Mouse (Mus musculus): ENCODE data around the gene Rap2a. TPM values are rescaled to one million over a fixed set of nuclear protein-coding genes. Genes with fewer than 3 reads are reported as not detected.

Rap2a gene
- total and polyA plus RNA-seq, 3 experiments, result 1.3 to 1.5 (median 1.4) TPM

DNA sequence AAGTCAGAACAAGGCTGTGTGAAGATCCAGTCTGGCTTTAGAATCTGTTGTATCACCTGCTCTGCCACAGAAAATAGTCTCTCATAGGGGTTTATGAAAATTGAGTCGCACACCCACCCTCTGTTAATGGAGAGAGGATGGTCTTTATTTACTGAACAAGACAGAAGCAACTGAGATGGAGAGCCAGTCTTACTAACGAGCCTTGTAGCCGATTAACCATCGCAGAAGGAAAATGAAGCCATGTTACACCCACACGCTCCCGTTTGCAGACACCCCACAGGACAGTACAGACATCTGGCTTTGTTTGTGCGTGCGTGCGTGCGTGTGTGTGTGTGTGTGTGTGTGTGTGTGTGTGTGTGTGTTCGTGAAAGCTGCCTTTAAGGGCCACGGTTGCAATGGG, 26.2 kb downstream of the Rap2a start:
- Histone ChIP-seq H3K4me2 (ENCODE audit: insufficient read depth, low read depth, poor library complexity, severe bottlenecking) (no peak overlapping the region), H3K79me2 (replicated peaks; ENCODE audit: control insufficient read depth, extremely low read depth, insufficient read depth, poor library complexity, severe bottlenecking) (no peaks in the 10 kb centered on the region), H3K9me3 (replicated peaks; ENCODE audit: low read length) (no peaks in the 10 kb centered on the region), H3K4me3 (replicated peaks in 1 of 3; ENCODE audit: low read depth in 2 of 3, low read length in 2 of 3, poor library complexity in 1 of 3) (no peak overlapping the region), H3K9ac (ENCODE audit: insufficient read depth, low read depth) (no peak overlapping the region), H3K4me1 (ENCODE audit: control insufficient read depth in 1 of 2, insufficient read depth in 2 of 2) (no peaks in the 10 kb centered on the region), H3K27ac (ENCODE audit: insufficient read depth, low read depth) (no peak overlapping the region), H3K27me3 (replicated peaks) (no peaks in the 10 kb centered on the region), H3K36me3 (replicated peaks in 1 of 2; ENCODE audit: control insufficient read depth in 1 of 2, insufficient read depth in 1 of 2, low read length in 1 of 2) (peaks cover 0 to 3% of the 10 kb centered on the region in 2 experiments)
- no peak for DNase-seq (ENCODE audit: extremely low read depth)
- dilution Hi-C loops (cut with MboI; ENCODE audit: extremely low pct_ligation_motif_present, extremely low pct_unique_long_range_greater_than_20kb, low sequenced_read_pairs) (no loop called here), in situ Hi-C loops (cut with MboI; ENCODE audit: low pct_ligation_motif_present, low pct_unique_long_range_greater_than_20kb, low sequenced_read_pairs) (no loop called here)
- TF ChIP-seq JUND (conservative IDR thresholded peaks at IDR 0.05; ENCODE audit: low read depth, low read length) (no peak), USF1 (IDR thresholded peaks at IDR 0.05; ENCODE audit: low read depth, low read length) (no peak), ZMIZ1 (IDR thresholded peaks at IDR 0.05; ENCODE audit: low read depth, low read length) (no peak), HCFC1 (IDR thresholded peaks at IDR 0.05; ENCODE audit: low read depth, low read length) (no peak)

DNA sequence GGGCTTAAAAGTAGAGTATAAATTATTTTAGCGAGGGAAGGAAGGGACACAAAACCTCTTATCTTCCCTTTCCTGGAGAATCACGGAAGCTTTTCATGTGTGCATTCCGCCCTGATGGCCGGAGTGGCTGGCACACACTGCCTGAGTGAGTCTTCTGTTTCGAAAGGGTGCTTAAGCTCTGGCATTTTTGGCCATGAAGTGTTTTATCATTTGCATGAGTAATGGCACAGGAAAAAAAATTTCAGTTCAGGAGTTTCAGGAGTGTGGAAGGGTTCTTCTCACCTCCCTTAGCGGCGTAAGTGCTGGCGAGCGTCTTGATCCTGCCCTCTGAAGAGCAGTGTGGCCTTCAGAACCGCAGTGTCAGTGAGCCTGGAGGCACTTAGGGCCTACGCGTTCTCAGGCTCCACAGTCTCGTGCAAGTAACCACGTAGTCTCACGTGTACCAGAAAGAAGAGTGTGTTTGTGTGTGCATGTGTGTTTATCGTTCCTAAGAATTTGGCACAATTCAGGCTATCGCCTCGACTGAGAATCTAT, 26.8 kb downstream of the Rap2a start:
- Histone ChIP-seq H3K4me1 (ENCODE audit: control insufficient read depth in 1 of 2, insufficient read depth in 2 of 2) (no peaks in the 10 kb centered on the region), H3K79me2 (replicated peaks; ENCODE audit: control insufficient read depth, extremely low read depth, insufficient read depth, poor library complexity, severe bottlenecking) (no peaks in the 10 kb centered on the region), H3K9me3 (replicated peaks; ENCODE audit: low read length) (no peaks in the 10 kb centered on the region), H3K36me3 (replicated peaks in 1 of 2; ENCODE audit: control insufficient read depth in 1 of 2, insufficient read depth in 1 of 2, low read length in 1 of 2) (peaks cover 0 to 3% of the 10 kb centered on the region in 2 experiments), H3K27ac (ENCODE audit: insufficient read depth, low read depth) (no peak overlapping the region), H3K9ac (ENCODE audit: insufficient read depth, low read depth) (no peak overlapping the region), H3K27me3 (replicated peaks) (no peaks in the 10 kb centered on the region), H3K4me2 (ENCODE audit: insufficient read depth, low read depth, poor library complexity, severe bottlenecking) (no peak overlapping the region), H3K4me3 (replicated peaks in 1 of 3; ENCODE audit: low read depth in 2 of 3, low read length in 2 of 3, poor library complexity in 1 of 3) (no peak overlapping the region)
- dilution Hi-C loops (cut with MboI; ENCODE audit: extremely low pct_ligation_motif_present, extremely low pct_unique_long_range_greater_than_20kb, low sequenced_read_pairs), result no loop called here
- no peak for TF ChIP-seq MXI1 (IDR thresholded peaks at IDR 0.05; ENCODE audit: low read depth, low read length)
- TF ChIP-seq MEF2A (IDR thresholded peaks at IDR 0.05; ENCODE audit: borderline replicate concordance, low read depth, low read length), result no peak
- no peak for TF ChIP-seq RCOR1 (conservative IDR thresholded peaks at IDR 0.05; ENCODE audit: low read depth, low read length)
- no peak for TF ChIP-seq BHLHE40 (IDR thresholded peaks at IDR 0.05; ENCODE audit: low read depth, low read length)
- no peak for TF ChIP-seq MAFK (IDR thresholded peaks at IDR 0.05; ENCODE audit: insufficient replicate concordance, low read length)
- no peak for TF ChIP-seq PAX5 (IDR thresholded peaks at IDR 0.05; ENCODE audit: low read length)
- no peak for TF ChIP-seq UBTF (IDR thresholded peaks at IDR 0.05; ENCODE audit: low read depth, low read length)
- in situ Hi-C loops (cut with MboI; ENCODE audit: low pct_ligation_motif_present, low pct_unique_long_range_greater_than_20kb, low sequenced_read_pairs), result no loop called here
- no peak for DNase-seq (ENCODE audit: extremely low read depth)

DNA sequence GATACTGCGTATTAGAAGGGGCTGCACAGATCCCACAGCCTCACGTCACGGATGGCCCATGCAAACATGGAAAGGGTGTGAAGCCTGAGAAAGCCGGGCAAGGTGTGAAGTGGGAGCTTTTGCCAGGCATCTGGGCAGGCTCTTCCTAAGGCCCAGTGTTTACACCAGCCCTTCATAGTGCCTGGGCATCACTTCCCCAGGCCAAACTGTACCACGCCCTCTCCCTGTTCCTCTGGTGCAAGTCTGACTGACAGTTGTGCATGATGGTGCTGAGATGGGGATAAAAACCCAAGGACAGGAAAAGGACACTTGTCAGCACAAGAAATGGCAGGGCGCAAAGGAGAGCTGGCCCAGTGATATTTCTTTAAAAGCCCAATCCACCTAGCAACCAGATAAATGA, 27.7 kb downstream of the Rap2a start:
- H3K36me3 ChIP-seq (replicated peaks in 1 of 2; ENCODE audit: control insufficient read depth in 1 of 2, insufficient read depth in 1 of 2, low read length in 1 of 2), result peaks cover 0 to 3% of the 10 kb centered on the region in 2 experiments
- in situ Hi-C loops (cut with MboI; ENCODE audit: low pct_ligation_motif_present, low pct_unique_long_range_greater_than_20kb, low sequenced_read_pairs) (no loop called here), dilution Hi-C loops (cut with MboI; ENCODE audit: extremely low pct_ligation_motif_present, extremely low pct_unique_long_range_greater_than_20kb, low sequenced_read_pairs) (no loop called here)
- TF ChIP-seq ELF1 (IDR thresholded peaks at IDR 0.05; ENCODE audit: low read depth, low read length) (no peak), MAZ (IDR thresholded peaks at IDR 0.05; ENCODE audit: low read depth, low read length) (no peak), ZMIZ1 (IDR thresholded peaks at IDR 0.05; ENCODE audit: low read depth, low read length) (no peak), KAT2A (IDR thresholded peaks at IDR 0.05; ENCODE audit: insufficient replicate concordance, low read length) (no peak), RAD21 (IDR thresholded peaks at IDR 0.05; ENCODE audit: low read depth, low read length) (no peak), ZKSCAN1 (IDR thresholded peaks at IDR 0.05; ENCODE audit: borderline replicate concordance, low read depth, low read length) (no peak), MEF2A (IDR thresholded peaks at IDR 0.05; ENCODE audit: borderline replicate concordance, low read depth, low read length) (no peak), NRF1 (IDR thresholded peaks at IDR 0.05; ENCODE audit: low read depth, low read length) (no peak), CTCF (conservative IDR thresholded peaks at IDR 0.05 in 1 of 2, IDR thresholded peaks at IDR 0.05 in 1 of 2; ENCODE audit: low read depth in 2 of 2, low read length in 2 of 2) (no peak)
- no peaks in the 10 kb centered on the region for H3K9me3 ChIP-seq (replicated peaks; ENCODE audit: low read length)
- no peak for DNase-seq (ENCODE audit: extremely low read depth)
- no peaks in the 10 kb centered on the region for H3K4me1 ChIP-seq (ENCODE audit: control insufficient read depth in 1 of 2, insufficient read depth in 2 of 2)
- H3K4me3 ChIP-seq (replicated peaks in 1 of 3; ENCODE audit: low read depth in 2 of 3, low read length in 2 of 3, poor library complexity in 1 of 3), result no peak overlapping the region
- no peak overlapping the region for H3K9ac ChIP-seq (ENCODE audit: insufficient read depth, low read depth)
- no peaks in the 10 kb centered on the region for H3K27me3 ChIP-seq (replicated peaks)
- H3K27ac ChIP-seq (ENCODE audit: insufficient read depth, low read depth), result no peak overlapping the region
- H3K4me2 ChIP-seq (ENCODE audit: insufficient read depth, low read depth, poor library complexity, severe bottlenecking), result no peak overlapping the region
- no peaks in the 10 kb centered on the region for H3K79me2 ChIP-seq (replicated peaks; ENCODE audit: control insufficient read depth, extremely low read depth, insufficient read depth, poor library complexity, severe bottlenecking)

Measured in CH12.LX (cell line).